Mouse (Mus musculus) lung, embryonic 15.5 days (tissue): ENCODE measurements around the gene Fbxl5. TPM values are rescaled to one million over a fixed set of nuclear protein-coding genes. Genes with fewer than 3 reads are reported as not detected.

Experiments used
- ATAC-seq: fragments of 200-750 bp; cut with Nextera tagmentation; 2 replicates; pipeline ENCODE4 v1.8.0; 2017; ENCODE audit warnings: moderate number of reproducible peaks, borderline replicate concordance; ENCODE audit not compliant: low FRiP score, low TSS enrichment; ENCODE audit errors: extremely low read depth
- H3K27ac ChIP-seq: fragments of 300-500 bp; sonication (generic); 2 replicates; pipeline ENCODE4 v1.5.1; 2015; ENCODE audit warnings: moderate library complexity, mild to moderate bottlenecking, inconsistent platforms
- H3K27me3 ChIP-seq: fragments of 300-500 bp; sonication (generic); 2 replicates; pipeline ENCODE4 v1.6.1; 2015; ENCODE audit warnings: inconsistent platforms
- H3K36me3 ChIP-seq: fragments of 300-500 bp; sonication (generic); 2 replicates; pipeline ENCODE4 v1.6.1; 2015; ENCODE audit warnings: inconsistent platforms
- H3K4me1 ChIP-seq: fragments of 300-500 bp; sonication (generic); 2 replicates; pipeline ENCODE4 v1.6.1; 2015; ENCODE audit warnings: inconsistent platforms
- H3K4me2 ChIP-seq: fragments of 300-500 bp; sonication (generic); 2 replicates; pipeline ENCODE4 v1.6.1; 2015; ENCODE audit warnings: inconsistent platforms, mild to moderate bottlenecking, moderate library complexity
- H3K4me3 ChIP-seq: fragments of 300-500 bp; sonication (generic); 2 replicates; pipeline ENCODE4 v1.5.1; 2015; ENCODE audit warnings: mild to moderate bottlenecking, inconsistent platforms
- H3K9ac ChIP-seq: fragments of 300-500 bp; sonication (generic); 2 replicates; pipeline ENCODE4 v1.6.1; 2015; ENCODE audit warnings: inconsistent platforms
- H3K9me3 ChIP-seq: fragments of 300-500 bp; sonication (generic); 2 replicates; pipeline ENCODE4 v1.6.1; 2016; ENCODE audit warnings: inconsistent platforms
- WGBS: fragments of 180-500 bp; shearing (Covaris S2); methylation state at CpG from one replicate; pipeline ENCODE4 v1.1.7; 2015; 5-methylcytosine and 5-hydroxymethylcytosine counted together
- polyA plus RNA-seq: library from polyadenylated mRNA; unstranded; fragments of >200 nt; fragmentation: Nextera tagmentation; extraction: Ambion mirVana; gene quantifications from 2 replicates; pipeline ENCODE4 v1.2.1, GENCODE M21; 2015

Fbxl5 gene
- polyA plus RNA-seq, 1 experiment from 2014 or later, result 70.4 TPM

DNA sequence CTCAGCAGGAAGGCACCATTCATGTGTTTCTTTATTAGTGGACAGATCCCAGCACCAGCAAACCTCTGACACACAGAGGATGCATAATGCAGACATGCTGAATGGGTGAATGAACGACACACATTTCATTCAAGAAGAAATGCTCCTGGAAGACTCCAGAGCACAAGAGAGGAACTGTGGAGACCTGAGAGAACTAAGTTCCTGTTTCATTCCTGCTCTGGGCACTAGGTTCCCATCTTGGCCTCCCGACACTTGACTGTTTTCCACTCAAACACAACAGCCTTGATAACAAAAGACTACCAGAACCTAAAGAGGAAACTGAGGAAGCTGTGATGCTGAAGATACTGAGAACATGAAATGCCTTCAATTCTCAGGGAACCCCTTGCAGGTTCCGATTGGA lies 26.8 kb upstream of the Fbxl5 start:
- H3K27me3 ChIP-seq, result no peaks in the 10 kb centered on the region
- H3K9me3 ChIP-seq, result no peaks in the 10 kb centered on the region
- ATAC-seq, result no peak
- H3K4me3 ChIP-seq, result no peak overlapping the region
- no peak overlapping the region for H3K4me2 ChIP-seq
- WGBS, result 85% methylated on average over 3 of the region's 3 CpGs
- H3K36me3 ChIP-seq, result no peaks in the 10 kb centered on the region
- no peaks in the 10 kb centered on the region for H3K4me1 ChIP-seq
- H3K27ac ChIP-seq, result no peak overlapping the region
- H3K9ac ChIP-seq, result no peak overlapping the region

DNA sequence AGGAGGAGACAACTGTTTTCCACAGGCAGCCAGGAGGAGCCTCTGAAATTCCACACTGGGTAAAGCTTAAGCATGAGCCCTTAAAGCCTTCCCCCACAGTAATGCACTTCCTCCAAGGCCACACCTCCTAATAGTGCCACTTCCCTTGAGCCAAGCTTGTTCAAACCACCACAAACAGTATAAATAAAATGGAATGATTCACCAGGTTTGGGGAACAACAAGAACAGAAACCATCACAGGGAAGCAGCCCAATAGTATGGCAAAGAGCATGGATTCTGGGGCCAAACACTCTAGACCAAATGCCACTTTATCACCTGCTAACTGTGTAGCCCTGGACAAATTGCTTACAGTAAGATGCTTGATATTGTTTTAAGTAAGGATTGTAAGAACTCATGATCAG lies 26.1 kb upstream of the Fbxl5 start:
- Histone ChIP-seq H3K36me3 (no peaks in the 10 kb centered on the region), H3K4me3 (no peak overlapping the region), H3K27ac (no peak overlapping the region), H3K27me3 (no peaks in the 10 kb centered on the region), H3K4me1 (peaks cover 3% of the 10 kb centered on the region; the same call in 1 of the 2 replicates), H3K9me3 (no peaks in the 10 kb centered on the region), H3K9ac (no peak overlapping the region), H3K4me2 (no peak overlapping the region)
- no peak for ATAC-seq

DNA sequence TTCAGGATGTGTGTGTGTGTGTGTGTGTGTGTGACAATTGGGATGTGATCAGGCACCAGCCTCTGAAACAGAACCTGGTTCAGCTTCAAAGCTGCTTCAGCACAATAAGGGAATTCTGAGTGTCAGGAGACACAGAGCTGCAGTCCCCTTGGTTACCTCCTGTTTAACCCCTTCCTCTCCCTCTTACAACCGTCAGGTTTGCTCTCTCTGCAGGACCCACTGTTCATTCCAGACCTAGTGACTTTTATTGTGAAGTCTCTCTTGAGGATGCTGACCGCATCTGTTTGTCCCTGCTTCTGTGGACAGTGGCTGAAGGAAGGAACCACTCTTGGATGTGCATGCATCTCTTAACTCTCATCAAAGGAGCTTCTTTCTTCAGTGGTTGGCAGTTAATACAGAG lies 24.8 kb upstream of the Fbxl5 start:
- Histone ChIP-seq H3K36me3 (no peaks in the 10 kb centered on the region), H3K4me3 (no peak overlapping the region), H3K27me3 (no peaks in the 10 kb centered on the region), H3K9ac (no peak overlapping the region), H3K9me3 (no peaks in the 10 kb centered on the region), H3K4me1 (peaks cover 4% of the 10 kb centered on the region; the same call in 1 of the 2 replicates), H3K27ac (no peak overlapping the region), H3K4me2 (no peak overlapping the region)
- ATAC-seq, result no peak; the same call in 1 of the 2 replicates
- 13% methylated on average over 2 of the region's 2 CpGs for WGBS

DNA sequence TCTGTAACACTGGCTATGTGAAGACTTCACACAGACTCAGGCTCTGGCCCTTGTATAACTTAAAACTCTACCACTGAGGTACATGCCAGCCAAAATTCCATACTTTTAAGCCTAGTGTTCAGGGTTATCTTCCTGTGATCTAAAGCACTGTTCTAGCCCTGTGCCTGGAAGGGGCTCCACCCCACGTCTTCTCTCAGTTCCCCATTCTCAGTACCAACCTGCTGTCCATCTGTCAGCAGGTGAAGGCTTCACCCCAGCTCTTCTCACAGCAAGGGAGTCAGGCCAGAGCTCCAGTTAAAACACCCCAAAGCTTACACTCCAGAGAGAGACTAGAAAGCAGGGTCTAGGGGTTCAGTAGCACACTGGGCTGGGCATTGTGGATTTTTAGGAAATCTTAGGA lies 24.2 kb upstream of the Fbxl5 start:
- Histone ChIP-seq H3K9ac (no peak overlapping the region), H3K27me3 (no peaks in the 10 kb centered on the region), H3K9me3 (no peaks in the 10 kb centered on the region), H3K27ac (no peak overlapping the region), H3K36me3 (no peaks in the 10 kb centered on the region), H3K4me3 (no peak overlapping the region), H3K4me1 (peaks cover 4% of the 10 kb centered on the region; the same call in 1 of the 2 replicates), H3K4me2 (no peak overlapping the region)
- ATAC-seq, result no peak
- 43% methylated on average over 1 of the region's 1 CpGs for WGBS

DNA sequence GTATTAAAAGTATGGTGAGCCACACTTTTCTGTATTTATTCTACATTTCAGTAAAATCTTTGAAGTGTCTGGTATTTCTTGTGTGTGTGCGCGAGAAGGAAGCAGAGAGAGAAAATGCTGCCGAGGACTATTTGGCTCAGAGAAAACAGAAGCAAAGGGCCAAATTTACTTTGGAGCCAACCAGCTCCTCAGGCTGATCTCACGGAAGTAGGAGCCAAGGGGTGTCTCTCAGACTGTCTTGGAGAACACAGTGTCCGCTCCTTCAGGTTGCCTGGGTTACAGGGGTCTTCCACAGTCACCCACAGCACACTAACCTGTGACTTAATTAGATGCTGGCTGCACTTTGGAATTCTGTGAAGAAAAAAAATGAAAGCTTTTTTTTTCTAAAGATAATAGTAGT lies 23.6 kb upstream of the Fbxl5 start:
- H3K4me2 ChIP-seq, result no peak overlapping the region
- H3K27ac ChIP-seq, result no peak overlapping the region
- 67% methylated on average over 5 of the region's 5 CpGs for whole genome bisulfite sequencing
- no peaks in the 10 kb centered on the region for H3K27me3 ChIP-seq
- peaks cover 4% of the 10 kb centered on the region; the same call in 1 of the 2 replicates for H3K4me1 ChIP-seq
- no peak overlapping the region for H3K4me3 ChIP-seq
- H3K9me3 ChIP-seq, result no peaks in the 10 kb centered on the region
- no peak for ATAC-seq
- no peaks in the 10 kb centered on the region for H3K36me3 ChIP-seq
- no peak overlapping the region for H3K9ac ChIP-seq

DNA sequence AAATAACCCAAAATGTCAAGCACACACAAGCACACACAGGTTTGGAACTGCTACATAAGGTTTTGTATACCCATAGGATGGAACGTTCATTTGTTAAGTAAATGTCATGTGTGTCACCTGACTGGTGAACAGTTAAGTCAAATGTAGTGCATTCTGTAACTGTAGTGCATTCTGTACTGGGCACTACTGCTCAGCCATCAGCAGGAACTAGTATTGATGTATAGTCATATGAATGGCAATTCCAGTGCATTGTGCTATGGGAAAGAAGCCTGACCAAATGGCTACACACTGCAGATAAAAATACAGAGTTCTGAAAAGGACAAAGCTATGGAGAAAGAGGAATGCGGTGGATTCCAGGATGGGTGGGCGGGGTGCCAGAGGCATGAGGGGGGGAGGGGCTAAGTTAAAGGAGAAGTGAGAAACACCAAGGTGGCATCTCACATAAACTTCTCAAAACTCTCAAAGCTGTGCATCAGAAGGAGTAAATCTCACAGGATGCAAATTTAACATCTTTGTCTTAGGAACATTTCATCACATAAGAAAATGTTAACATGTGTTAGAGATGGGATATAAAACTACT lies 21.2 kb upstream of the Fbxl5 start:
- Histone ChIP-seq H3K4me2 (no peak overlapping the region), H3K27me3 (no peaks in the 10 kb centered on the region), H3K4me1 (peaks cover 4% of the 10 kb centered on the region; the same call in 1 of the 2 replicates), H3K9me3 (no peaks in the 10 kb centered on the region), H3K9ac (no peak overlapping the region), H3K4me3 (no peak overlapping the region), H3K27ac (no peak overlapping the region), H3K36me3 (no peaks in the 10 kb centered on the region)
- no peak for ATAC-seq
- WGBS, result 46% methylated on average over 3 of the region's 3 CpGs

DNA sequence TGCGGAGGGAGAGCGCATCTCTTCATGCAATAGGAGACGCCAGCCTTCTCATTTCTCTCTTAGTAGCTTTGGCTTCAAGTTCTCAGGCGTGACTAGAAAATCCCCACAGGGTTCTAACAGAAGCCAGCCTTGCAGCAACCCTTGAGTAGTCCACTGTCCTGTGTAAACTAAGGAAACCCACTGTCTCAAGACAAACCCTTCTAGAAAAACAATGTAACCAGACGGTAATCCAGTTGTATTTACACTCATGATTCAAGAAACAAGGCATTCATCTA lies 20.5 kb upstream of the Fbxl5 start:
- H3K4me3 ChIP-seq, result peak overlapping the region; percentile 25
- 57% methylated on average over 5 of the region's 5 CpGs for WGBS
- peak overlapping the region; percentile 47 for H3K4me2 ChIP-seq
- peaks cover 4% of the 10 kb centered on the region; the same call in 1 of the 2 replicates for H3K4me1 ChIP-seq
- ATAC-seq, result no peak
- no peaks in the 10 kb centered on the region for H3K27me3 ChIP-seq
- H3K9ac ChIP-seq, result no peak overlapping the region
- no peak overlapping the region for H3K27ac ChIP-seq
- no peaks in the 10 kb centered on the region for H3K9me3 ChIP-seq
- no peaks in the 10 kb centered on the region for H3K36me3 ChIP-seq

DNA sequence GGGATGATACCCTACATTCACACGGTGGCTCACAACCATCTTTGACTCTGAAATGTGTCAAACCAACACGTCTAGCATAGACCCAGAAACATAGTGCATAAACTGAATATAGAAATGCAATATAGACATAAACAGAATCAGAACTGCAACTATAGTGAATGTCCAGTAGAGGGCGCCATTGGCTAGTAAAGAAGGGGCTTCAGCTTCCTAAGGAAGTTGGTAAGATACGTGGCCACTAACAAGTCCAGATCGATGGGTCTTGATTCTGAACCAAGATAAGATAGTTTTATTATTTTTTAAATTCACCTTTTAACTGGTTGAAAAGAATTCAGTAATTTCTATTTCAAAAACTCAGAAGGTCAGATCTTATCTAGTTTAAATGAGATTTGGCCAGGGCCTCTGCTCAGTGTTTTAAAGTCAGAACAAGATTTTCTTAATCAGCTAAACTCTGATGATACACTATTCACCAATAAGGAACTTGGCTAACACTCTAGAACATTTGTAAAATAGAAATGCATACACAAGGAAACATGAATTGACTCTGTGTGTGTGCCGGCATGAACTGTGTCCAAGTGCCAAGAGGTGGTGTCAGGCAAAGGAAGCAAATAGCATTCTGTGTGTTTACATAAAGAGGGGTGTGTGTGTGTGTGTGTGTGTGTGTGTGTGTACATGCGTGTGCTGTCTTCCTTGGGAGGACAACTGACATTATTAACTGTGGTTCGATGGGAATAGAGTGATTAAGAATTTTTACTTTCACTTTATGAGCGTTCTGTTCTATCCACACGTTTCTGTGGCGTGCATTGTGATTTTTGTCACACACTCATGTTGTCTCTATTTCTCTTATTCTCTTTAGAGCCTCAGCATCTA lies 19.9 kb upstream of the Fbxl5 start:
- no peak overlapping the region for H3K9ac ChIP-seq
- peak overlapping the region; percentile 25 for H3K4me3 ChIP-seq
- no peaks in the 10 kb centered on the region for H3K36me3 ChIP-seq
- no peaks in the 10 kb centered on the region for H3K9me3 ChIP-seq
- 18% methylated on average over 11 of the region's 11 CpGs for WGBS
- no peak overlapping the region for H3K27ac ChIP-seq
- H3K4me1 ChIP-seq, result peaks cover 4% of the 10 kb centered on the region; the same call in 1 of the 2 replicates
- peak overlapping the region; percentile 47 for H3K4me2 ChIP-seq
- peak; percentile 45; the same call in 1 of the 2 replicates for ATAC-seq
- no peaks in the 10 kb centered on the region for H3K27me3 ChIP-seq

DNA sequence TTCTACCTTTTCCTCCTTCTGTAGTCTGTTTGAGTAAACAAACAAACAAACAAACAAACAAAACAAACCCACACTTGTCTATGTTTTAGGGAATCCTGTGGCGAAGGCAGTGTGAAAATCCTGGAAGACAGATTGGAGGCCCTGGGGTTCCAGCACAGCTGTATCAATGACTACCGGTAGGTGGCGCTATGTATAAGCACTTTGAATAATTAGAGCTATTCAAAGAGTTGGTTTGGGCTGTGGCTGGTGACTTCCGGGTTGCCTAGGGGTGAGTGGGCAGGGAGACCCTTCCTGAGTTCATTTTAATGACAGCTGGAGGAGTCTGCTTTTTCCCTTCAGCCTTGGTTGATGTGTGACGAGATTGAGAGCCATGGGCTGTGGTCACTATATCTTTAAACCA lies 15.9 kb upstream of the Fbxl5 start:
- Histone ChIP-seq H3K9ac (no peak overlapping the region), H3K27ac (no peak overlapping the region), H3K27me3 (no peaks in the 10 kb centered on the region), H3K9me3 (no peaks in the 10 kb centered on the region), H3K36me3 (no peaks in the 10 kb centered on the region), H3K4me1 (no peaks in the 10 kb centered on the region), H3K4me3 (no peak overlapping the region), H3K4me2 (no peak overlapping the region)
- no peak for ATAC-seq
- WGBS, result 55% methylated on average over 5 of the region's 5 CpGs

DNA sequence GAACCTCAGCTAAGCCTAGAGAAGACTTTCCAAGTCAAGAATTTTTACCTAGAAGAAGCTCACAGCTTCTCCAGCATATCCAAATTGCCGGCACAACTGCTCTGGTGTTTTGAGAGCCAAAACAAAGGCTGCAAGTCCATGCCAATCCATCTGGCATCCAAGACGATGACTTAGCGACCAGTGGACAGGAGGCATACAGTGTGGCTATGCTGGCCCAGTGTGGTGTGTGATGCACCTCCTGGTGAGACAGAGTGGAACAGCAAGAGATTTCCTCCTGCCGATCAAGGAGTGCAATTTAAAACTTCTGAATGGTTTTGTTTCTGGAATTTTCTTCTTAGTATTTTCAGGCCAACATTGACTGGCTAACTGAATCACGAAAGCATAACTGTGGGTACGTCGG lies 15.2 kb upstream of the Fbxl5 start:
- H3K36me3 ChIP-seq, result no peaks in the 10 kb centered on the region
- H3K9ac ChIP-seq, result no peak overlapping the region
- WGBS, result 91% methylated on average over 7 of the region's 7 CpGs
- no peak overlapping the region for H3K4me3 ChIP-seq
- H3K4me1 ChIP-seq, result no peaks in the 10 kb centered on the region
- H3K9me3 ChIP-seq, result no peaks in the 10 kb centered on the region
- no peak overlapping the region for H3K4me2 ChIP-seq
- H3K27me3 ChIP-seq, result no peaks in the 10 kb centered on the region
- H3K27ac ChIP-seq, result no peak overlapping the region
- no peak for ATAC-seq

DNA sequence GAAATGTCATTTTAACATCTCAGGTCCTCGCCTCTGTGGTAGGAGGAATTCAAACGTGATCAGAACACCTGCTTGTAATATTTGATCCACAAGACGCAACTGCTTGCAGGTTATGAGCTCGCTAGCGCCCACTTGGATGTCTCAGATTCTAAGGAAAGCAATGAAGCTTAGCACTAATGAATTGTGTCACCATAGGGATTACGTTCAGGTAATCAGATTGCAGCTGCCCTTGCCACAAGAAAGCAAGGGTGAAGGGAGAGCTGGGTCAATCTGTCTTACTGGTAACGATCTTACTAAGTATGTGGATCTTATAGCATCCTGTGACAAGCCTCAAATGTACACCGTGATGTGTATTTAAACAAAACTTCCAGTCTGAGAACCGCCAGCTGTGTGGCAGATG lies 5.9 kb upstream of the Fbxl5 start:
- Histone ChIP-seq H3K36me3 (no peaks in the 10 kb centered on the region), H3K4me2 (no peak overlapping the region), H3K9ac (no peak overlapping the region), H3K27ac (no peak overlapping the region), H3K27me3 (no peaks in the 10 kb centered on the region), H3K4me1 (no peaks in the 10 kb centered on the region), H3K4me3 (no peak overlapping the region), H3K9me3 (no peaks in the 10 kb centered on the region)
- 64% methylated on average over 9 of the region's 9 CpGs for WGBS
- no peak for ATAC-seq

DNA sequence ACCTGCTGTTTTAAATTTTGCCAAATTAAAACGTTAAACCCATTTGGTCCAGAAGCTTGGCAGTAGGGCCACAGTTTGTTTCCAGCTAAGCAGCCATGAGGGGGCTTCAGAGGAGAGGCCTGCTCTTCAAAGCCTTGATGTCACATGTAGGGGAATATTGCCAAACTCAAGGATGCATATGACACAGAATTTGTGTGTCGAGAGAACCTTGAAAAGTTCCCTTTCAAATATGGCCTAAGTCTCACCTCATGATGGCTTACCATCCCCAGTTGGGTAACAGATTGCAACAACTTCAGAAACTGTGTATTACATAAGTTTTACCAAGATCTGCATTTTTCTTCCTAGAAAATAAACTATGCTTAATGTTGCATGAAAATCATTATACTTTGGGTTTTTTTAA lies 5.4 kb upstream of the Fbxl5 start:
- no peaks in the 10 kb centered on the region for H3K36me3 ChIP-seq
- no peaks in the 10 kb centered on the region for H3K4me1 ChIP-seq
- H3K27me3 ChIP-seq, result no peaks in the 10 kb centered on the region
- no peaks in the 10 kb centered on the region for H3K9me3 ChIP-seq
- no peak overlapping the region for H3K27ac ChIP-seq
- H3K4me2 ChIP-seq, result no peak overlapping the region
- no peak overlapping the region for H3K4me3 ChIP-seq
- H3K9ac ChIP-seq, result no peak overlapping the region
- no peak for ATAC-seq
- WGBS, result 84% methylated on average over 2 of the region's 2 CpGs
